Mouse (Mus musculus) liver, postnatal 0 days (tissue): ENCODE measurements around the gene Prmt8.

ENCODE experiments used
- CTCF ChIP-seq: sonication (generic); IDR thresholded peaks from 2 replicates; pipeline ENCODE4 v1.5.1; 2016; ENCODE audit warnings: antibody characterized with exemption, low read depth
- EP300 ChIP-seq: IDR thresholded peaks from 2 replicates; pipeline ENCODE4 v1.6.1; 2016; ENCODE audit warnings: antibody characterized with exemption, low read depth, mild to moderate bottlenecking

GRCm38 (mm10) chr6:127683561-127683960 lies 85.7 kb downstream of the Prmt8 start:
- TF ChIP-seq CTCF (no peak), EP300 (no peak)
